Mouse (Mus musculus) embryonic facial prominence, embryonic 14.5 days (tissue): Measurements from ENCODE around the gene Ska3. TPM values are rescaled to one million over a fixed set of nuclear protein-coding genes. Genes with fewer than 3 reads are reported as not detected.

Experiments
- ATAC-seq: fragments of 200-750 bp; cut with Nextera tagmentation; 2 replicates; pipeline ENCODE4 v1.8.0; 2017; ENCODE audit warnings: low read depth, moderate number of reproducible peaks, moderate TSS enrichment
- DNase-seq: peaks from one replicate; pipeline ENCODE4 v3.0.0-alpha.2; 2015; ENCODE audit warnings: low spot score
- H3K27ac ChIP-seq: fragments of 300-500 bp; sonication (generic); replicated peaks from 2 replicates; pipeline ENCODE4 v1.5.1; 2014; ENCODE audit warnings: low read depth, mild to moderate bottlenecking, low read length, moderate library complexity
- H3K27me3 ChIP-seq: fragments of 300-500 bp; sonication (generic); replicated peaks from 2 replicates; pipeline ENCODE4 v1.6.1; 2014; ENCODE audit warnings: low read length; ENCODE audit not compliant: control insufficient read depth, insufficient read depth
- H3K36me3 ChIP-seq: fragments of 300-500 bp; sonication (generic); 2 replicates; pipeline ENCODE4 v1.6.1; 2014; ENCODE audit warnings: low read length, mixed read lengths; ENCODE audit not compliant: control insufficient read depth, insufficient read depth
- H3K4me1 ChIP-seq: fragments of 300-500 bp; sonication (generic); 2 replicates; pipeline ENCODE4 v1.6.1; 2014; ENCODE audit warnings: antibody characterized with exemption, low read length; ENCODE audit not compliant: control insufficient read depth, insufficient read depth
- H3K4me2 ChIP-seq: fragments of 300-500 bp; sonication (generic); 2 replicates; pipeline ENCODE4 v1.6.1; 2014; ENCODE audit warnings: low read depth, mild to moderate bottlenecking, low read length, moderate library complexity, mixed read lengths
- H3K4me3 ChIP-seq: fragments of 300-500 bp; sonication (generic); 2 replicates; pipeline ENCODE4 v1.5.1; 2014; ENCODE audit warnings: low read depth, mild to moderate bottlenecking, low read length
- H3K9ac ChIP-seq: fragments of 300-500 bp; sonication (generic); 2 replicates; pipeline ENCODE4 v1.6.1; 2014; ENCODE audit warnings: low read depth, mild to moderate bottlenecking, low read length, moderate library complexity, mixed read lengths
- H3K9me3 ChIP-seq: fragments of 300-500 bp; sonication (generic); 2 replicates; pipeline ENCODE4 v1.6.1; 2016; ENCODE audit warnings: low read length; ENCODE audit not compliant: control insufficient read depth
- WGBS: fragments of 180-500 bp; shearing (Covaris S2); extraction: QIAGEN DNeasy Blood & Tissue Kit; methylation state at CpG from one replicate; pipeline ENCODE4 v1.1.7; 2014; 5-methylcytosine and 5-hydroxymethylcytosine counted together
- microRNA-seq: library from miRNA; unstranded; fragments of <30 nt; microRNA quantifications from one replicate; pipeline ENCODE4, GENCODE M21; 2016; ENCODE audit warnings: borderline number of aligned reads
- polyA plus RNA-seq: library from polyadenylated mRNA; unstranded; fragments of >200 nt; fragmentation: Nextera tagmentation; extraction: Ambion mirVana; gene quantifications from 2 replicates; pipeline ENCODE4 v1.2.1, GENCODE M21; 2014

The Ska3 gene
- polyA plus RNA-seq, 1 experiment from 2014 or later = 15.3 TPM

DNA sequence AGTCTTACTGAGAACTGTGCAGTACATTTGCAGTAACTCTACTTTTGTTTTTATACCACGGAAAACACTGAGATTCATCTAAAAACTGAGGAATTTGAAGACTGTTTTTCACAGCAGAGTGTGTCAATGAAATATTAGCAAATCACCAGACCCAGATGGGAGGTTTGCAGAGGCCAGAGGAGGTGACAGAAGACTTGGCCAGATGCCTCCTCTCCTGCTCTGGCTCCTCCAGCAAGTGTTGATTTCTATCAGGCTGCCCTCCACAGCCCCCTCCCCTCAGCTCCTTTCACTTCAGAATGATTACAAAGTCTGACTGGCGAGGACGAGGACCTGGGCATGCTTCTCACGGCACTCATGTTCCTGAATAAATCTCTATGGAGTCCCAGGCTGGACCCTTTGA, 38.6 kb downstream of the Ska3 start:
- H3K4me3 ChIP-seq = no peak overlapping the region
- no peak overlapping the region for H3K9ac ChIP-seq
- H3K9me3 ChIP-seq = no peaks in the 10 kb centered on the region
- H3K27me3 ChIP-seq = no peaks in the 10 kb centered on the region
- ATAC-seq = no peak
- DNase-seq = no peak
- 67% methylated on average over 4 of the region's 4 CpGs for WGBS
- no peak overlapping the region for H3K27ac ChIP-seq
- H3K36me3 ChIP-seq = no peaks in the 10 kb centered on the region
- no peaks in the 10 kb centered on the region for H3K4me1 ChIP-seq
- H3K4me2 ChIP-seq = no peak overlapping the region

DNA sequence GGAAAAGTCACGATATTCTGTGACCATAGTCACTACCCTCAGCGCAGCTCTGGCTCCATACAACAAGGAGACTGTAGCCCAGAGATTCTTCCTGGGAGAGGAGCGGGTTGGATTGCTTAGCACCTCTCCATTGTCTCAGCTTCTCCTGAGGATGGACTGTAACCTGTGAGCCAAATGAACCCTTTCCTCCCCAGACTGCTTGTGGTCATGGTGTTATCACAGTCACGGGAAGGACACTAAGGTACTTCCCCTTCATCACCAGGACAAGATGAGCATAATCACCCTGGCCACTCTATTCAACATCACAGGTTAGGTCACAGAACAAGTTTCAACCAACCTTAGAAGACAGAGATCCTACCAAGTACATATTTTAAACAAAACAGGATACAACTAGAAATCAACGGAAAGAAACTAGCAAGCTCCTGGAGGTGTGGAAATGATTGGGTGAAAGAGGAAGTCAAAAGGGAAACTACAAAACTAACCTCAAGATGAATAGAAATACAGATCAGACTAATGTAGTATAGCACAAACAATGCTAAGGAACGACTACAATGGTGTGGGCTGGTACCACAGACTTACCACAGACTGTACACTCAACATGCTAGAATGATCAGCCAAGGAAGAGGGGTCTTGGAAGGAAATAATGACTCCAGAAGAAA, 53.7 kb downstream of the Ska3 start:
- H3K4me3 ChIP-seq = no peak overlapping the region
- H3K27me3 ChIP-seq = no peaks in the 10 kb centered on the region
- no peak overlapping the region for H3K4me2 ChIP-seq
- ATAC-seq (no peak), DNase-seq (no peak)
- H3K36me3 ChIP-seq = no peaks in the 10 kb centered on the region
- WGBS = 82% methylated on average over 6 of the region's 6 CpGs
- no peak overlapping the region for H3K9ac ChIP-seq
- H3K27ac ChIP-seq = no peak overlapping the region
- H3K4me1 ChIP-seq = no peaks in the 10 kb centered on the region
- no peaks in the 10 kb centered on the region for H3K9me3 ChIP-seq

GRCm38 (mm10) chr14:57769102-57769501, 56.9 kb downstream of the Ska3 start:
- Histone ChIP-seq H3K36me3 (no peaks in the 10 kb centered on the region), H3K4me1 (no peaks in the 10 kb centered on the region), H3K27ac (no peak overlapping the region), H3K4me3 (no peak overlapping the region), H3K4me2 (no peak overlapping the region), H3K9ac (no peak overlapping the region), H3K27me3 (no peaks in the 10 kb centered on the region), H3K9me3 (no peaks in the 10 kb centered on the region)
- 88% methylated on average over 5 of the region's 5 CpGs for WGBS
- ATAC-seq = no peak
- no peak for DNase-seq

DNA sequence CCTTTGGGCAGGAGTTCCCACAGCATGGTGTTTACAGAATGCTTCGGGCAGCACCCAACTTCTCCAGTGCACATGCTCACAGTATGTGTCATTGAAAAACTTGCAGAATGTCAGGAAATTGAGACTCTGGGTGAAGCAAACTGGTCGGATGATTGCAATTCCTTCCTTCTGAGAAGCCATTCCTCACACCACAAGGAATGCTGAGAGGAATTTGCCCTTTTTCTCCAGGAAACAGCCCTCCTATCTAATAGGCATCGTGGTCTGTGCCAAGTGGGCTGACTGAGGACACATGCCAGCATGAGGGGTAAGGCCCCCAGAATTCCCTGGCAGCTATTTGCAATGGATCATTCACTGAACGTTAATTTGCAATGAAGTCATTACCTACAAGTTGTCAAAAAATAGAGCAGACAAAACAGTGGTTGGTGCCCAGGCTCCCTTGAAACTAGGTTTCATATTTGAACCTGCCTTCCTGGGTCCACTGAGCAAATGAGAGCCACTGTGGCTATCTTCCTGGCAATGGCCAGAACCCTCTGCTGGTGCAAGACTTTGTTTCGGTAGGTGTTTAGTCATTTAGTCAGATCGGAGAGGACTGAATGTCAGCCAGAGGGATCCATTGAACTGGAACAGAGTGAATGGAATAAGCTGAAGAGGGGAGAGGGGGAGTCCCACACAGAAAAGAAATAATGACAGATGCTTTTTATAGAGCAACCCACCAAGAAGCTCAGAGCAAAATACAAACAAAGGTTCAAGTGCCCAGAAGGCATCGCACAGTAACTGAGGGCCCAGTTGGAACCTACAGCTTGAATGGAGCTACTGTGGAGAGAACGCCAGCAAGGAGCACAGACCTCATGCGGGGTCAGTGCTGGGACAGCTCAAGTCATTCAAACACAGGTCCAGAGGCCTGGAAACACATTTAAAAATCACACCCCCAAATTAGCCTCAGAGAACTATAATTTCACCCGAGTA, 65.3 kb downstream of the Ska3 start:
- Histone ChIP-seq H3K27ac (no peak overlapping the region), H3K9ac (no peak overlapping the region), H3K4me1 (peaks cover 8% of the 10 kb centered on the region), H3K27me3 (no peaks in the 10 kb centered on the region), H3K4me3 (no peak overlapping the region), H3K36me3 (no peaks in the 10 kb centered on the region), H3K4me2 (no peak overlapping the region), H3K9me3 (no peaks in the 10 kb centered on the region)
- peak; percentile 50 for DNase-seq
- WGBS = 47% methylated on average over 10 of the region's 10 CpGs
- ATAC-seq = no peak

- no peak within 1 kb of the TSS for H3K9ac ChIP-seq
- no peaks in the 10 kb centered on the region for H3K27me3 ChIP-seq
- H3K27ac ChIP-seq = 0 out of 2 replicates have a peak within 1 kb of the TSS, but pooled peaks have one; percentile 18
- ATAC-seq (no peak), DNase-seq (no peak)
- no peak within 1 kb of the TSS for H3K4me3 ChIP-seq
- no peaks in the 10 kb centered on the region for H3K9me3 ChIP-seq
- 75% methylated on average over 3 of the region's 4 CpGs for whole genome bisulfite sequencing
- H3K4me2 ChIP-seq = no peak within 1 kb of the TSS
- H3K36me3 ChIP-seq = no peaks in the 10 kb centered on the region
- peaks cover 8% of the 10 kb centered on the region for H3K4me1 ChIP-seq
Measured at GRCm38 (mm10) chr14:57758237-57758636, 67.7 kb downstream of the Ska3 start, which contains the start of gene Lats2. Lats2 (minus strand) TSS chr14:57758388.

Small RNA genes lying within 50 kb of the gene (microRNA-seq; reads per million reads assigned to microRNA genes)
- gene Mir3077 = not detected

Other genes with a start within 250 kb of the Ska3 start
- gene Xpo4, start 160.8 kb downstream of the Ska3 start, polyA plus RNA-seq = 23.0 and 26.5 TPM in 2 replicates
- gene Gm49361, start 80.1 kb downstream of the Ska3 start, polyA plus RNA-seq = not detected in 2 replicates
- 22.7 and 23.9 TPM in 2 replicates for gene Lats2, start 67.8 kb downstream of the Ska3 start, polyA plus RNA-seq
- gene Sap18, start 28.0 kb downstream of the Ska3 start, polyA plus RNA-seq = 19.6 and 48.6 TPM in 2 replicates
- 151 and 161 TPM in 2 replicates for gene Mrpl57, start within 50 bp of the Ska3 start, polyA plus RNA-seq
- 49.6 and 52.8 TPM in 2 replicates for gene Zdhhc20, start 64.1 kb upstream of the Ska3 start, polyA plus RNA-seq
- gene Micu2, start 173.1 kb upstream of the Ska3 start, polyA plus RNA-seq = 63.1 and 67.7 TPM in 2 replicates
- 7.8 and 10.6 TPM in 2 replicates for gene Fgf9, start 244.4 kb upstream of the Ska3 start, polyA plus RNA-seq